Mouse (Mus musculus): Measurements from ENCODE around the gene Bnc2.
A peak's percentile ranks its signal among the peaks of the same experiment; 100 is the strongest.

Bnc2 gene

DNA sequence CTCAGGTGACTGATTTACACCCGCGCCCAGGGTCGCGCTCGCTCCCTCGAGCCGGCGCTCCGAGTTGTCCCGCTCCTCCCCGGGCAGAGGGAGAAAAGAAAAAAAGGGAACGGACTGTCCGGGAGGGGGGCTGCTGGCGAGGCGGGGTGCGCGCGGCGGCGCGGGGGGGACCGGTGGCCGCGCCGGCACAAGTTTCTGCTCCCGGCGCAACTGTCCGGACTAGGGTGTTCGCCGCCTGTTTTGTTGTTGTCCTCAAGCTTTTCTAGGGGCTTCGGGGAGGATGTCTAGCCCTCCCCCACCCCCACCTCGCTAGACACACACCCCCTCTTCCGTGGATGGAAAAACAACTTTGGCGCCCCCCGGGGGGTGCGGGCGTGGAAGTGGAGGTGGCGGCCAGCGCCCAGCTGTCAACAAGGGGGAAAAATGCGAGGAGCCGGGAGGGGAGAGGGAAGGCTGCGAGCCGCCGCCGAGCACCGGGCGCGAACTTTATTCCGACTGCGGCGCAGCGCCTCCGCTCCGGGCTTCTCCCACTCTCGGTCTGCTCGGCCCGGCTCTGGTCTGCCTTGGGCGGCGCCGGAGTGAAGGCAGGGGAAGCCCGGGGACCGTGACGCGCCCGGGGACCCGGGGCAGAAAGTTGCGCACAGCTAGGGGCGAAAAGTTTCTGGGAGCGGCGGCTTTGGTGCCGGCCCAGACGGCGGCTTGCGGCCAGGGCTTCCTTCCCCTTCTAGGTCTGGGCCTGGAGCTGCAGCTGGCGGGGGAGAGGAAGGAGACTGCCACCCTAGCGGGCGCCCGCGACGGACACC, at the start of gene Bnc2:
Gene Bnc2, minus strand, starts transcription at position 105 of the 803 bp plus-strand sequence.
- peak within 1 kb of the TSS; percentile 96 for H3K4me3 ChIP-seq (replicated peaks; ENCODE audit: low read length)
- peaks cover 8% of the 10 kb centered on the region for H3K27me3 ChIP-seq (ENCODE audit: insufficient read depth, low read length)
- H3K36me3 ChIP-seq (ENCODE audit: insufficient read depth, low read length): no peaks in the 10 kb centered on the region
- TF ChIP-seq CTCF (conservative IDR thresholded peaks at IDR 0.05; ENCODE audit: low read length): no peak
- no peak for TF ChIP-seq POU5F1 (IDR thresholded peaks at IDR 0.05; ENCODE audit: borderline replicate concordance, low read length)
- no peak for TF ChIP-seq NANOG (IDR thresholded peaks at IDR 0.05; ENCODE audit: borderline replicate concordance, low read length)
- H3K9me3 ChIP-seq (ENCODE audit: low read length): no peaks in the 10 kb centered on the region
- peaks cover 45% of the 10 kb centered on the region for H3K4me1 ChIP-seq (replicated peaks; ENCODE audit: low read depth, low read length)

DNA sequence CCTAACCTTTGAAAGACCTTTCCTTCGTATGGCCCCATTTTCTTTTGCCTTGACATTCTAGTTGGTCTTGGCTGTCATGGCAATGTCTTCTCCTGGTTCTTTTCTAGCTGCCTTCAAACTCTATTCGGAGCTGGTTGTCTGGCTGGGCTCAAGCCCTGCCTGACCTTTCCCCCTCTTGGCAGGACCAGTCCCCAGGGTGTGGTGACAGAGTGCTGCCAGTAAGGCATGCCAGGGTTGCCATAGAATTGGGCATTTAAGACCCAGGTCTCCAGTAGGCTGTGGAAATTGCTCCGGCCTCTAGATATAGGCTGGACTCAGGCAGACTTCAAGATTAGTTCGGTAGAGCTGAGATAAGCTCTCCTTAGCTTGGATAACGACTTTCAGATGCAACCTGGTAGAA, 32.9 kb upstream of the Bnc2 start:
- Histone ChIP-seq H3K4me1 (replicated peaks; ENCODE audit: low read depth, low read length) (no peaks in the 10 kb centered on the region), H3K4me3 (replicated peaks; ENCODE audit: low read length) (no peak overlapping the region), H3K36me3 (ENCODE audit: insufficient read depth, low read length) (no peaks in the 10 kb centered on the region), H3K9me3 (ENCODE audit: low read length) (peaks cover 6% of the 10 kb centered on the region; the same call in 1 of the 2 replicates), H3K27me3 (ENCODE audit: insufficient read depth, low read length) (no peaks in the 10 kb centered on the region)
- TF ChIP-seq NANOG (IDR thresholded peaks at IDR 0.05; ENCODE audit: borderline replicate concordance, low read length) (no peak), POU5F1 (IDR thresholded peaks at IDR 0.05; ENCODE audit: borderline replicate concordance, low read length) (no peak), CTCF (conservative IDR thresholded peaks at IDR 0.05; ENCODE audit: low read length) (no peak)

DNA sequence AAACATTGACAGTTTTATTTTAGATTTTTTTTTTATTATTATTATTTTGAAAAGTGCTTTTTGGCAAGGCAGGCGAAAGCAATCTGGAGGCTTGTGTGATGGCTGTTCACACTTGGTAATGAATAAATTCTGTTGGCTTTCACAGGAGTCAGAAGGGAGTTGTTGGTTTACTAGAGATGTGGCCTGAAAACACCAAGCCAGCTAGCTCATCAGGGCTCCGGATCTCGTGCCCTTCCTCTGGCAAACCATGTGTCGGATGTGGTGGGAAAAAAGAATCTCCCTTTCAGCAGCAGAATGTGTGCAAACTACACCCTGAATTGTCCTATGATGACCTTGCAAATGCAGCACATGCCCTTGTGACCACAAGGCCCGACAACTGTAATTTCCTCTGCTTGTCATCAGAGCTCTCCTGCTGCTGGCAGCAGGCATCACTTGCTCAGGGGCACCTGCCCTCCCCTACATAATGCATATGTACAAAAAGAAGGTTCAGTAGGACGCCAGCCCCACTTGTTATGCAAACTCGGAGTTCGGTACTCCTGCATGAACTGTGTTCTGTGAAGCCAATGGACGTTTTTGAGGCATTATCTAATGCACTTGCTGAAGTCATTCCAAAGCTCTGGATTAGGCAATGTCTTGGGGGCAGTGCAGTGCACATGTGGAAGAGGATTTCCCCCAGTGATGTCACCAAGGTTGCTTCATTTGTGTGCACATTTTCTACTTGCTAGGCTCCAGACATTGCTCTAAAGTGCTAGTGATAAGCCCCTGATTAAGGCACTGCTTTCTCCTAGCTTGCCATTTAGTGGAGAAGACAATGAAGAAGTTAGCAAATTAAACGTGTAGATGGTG, 10.7 kb upstream of the Bnc2 start:
- peaks cover 19% of the 10 kb centered on the region for H3K4me1 ChIP-seq (replicated peaks; ENCODE audit: low read depth, low read length)
- peaks cover 9% of the 10 kb centered on the region; the same call in 1 of the 2 replicates for H3K36me3 ChIP-seq (ENCODE audit: insufficient read depth, low read length)
- no peak overlapping the region for H3K4me3 ChIP-seq (replicated peaks; ENCODE audit: low read length)
- H3K27me3 ChIP-seq (ENCODE audit: insufficient read depth, low read length): no peaks in the 10 kb centered on the region
- TF ChIP-seq NANOG (IDR thresholded peaks at IDR 0.05; ENCODE audit: borderline replicate concordance, low read length) (no peak), POU5F1 (IDR thresholded peaks at IDR 0.05; ENCODE audit: borderline replicate concordance, low read length) (peak; percentile 34; the same call in 1 of the 2 replicates)
- H3K9me3 ChIP-seq (ENCODE audit: low read length): peaks cover 59% of the 10 kb centered on the region

DNA sequence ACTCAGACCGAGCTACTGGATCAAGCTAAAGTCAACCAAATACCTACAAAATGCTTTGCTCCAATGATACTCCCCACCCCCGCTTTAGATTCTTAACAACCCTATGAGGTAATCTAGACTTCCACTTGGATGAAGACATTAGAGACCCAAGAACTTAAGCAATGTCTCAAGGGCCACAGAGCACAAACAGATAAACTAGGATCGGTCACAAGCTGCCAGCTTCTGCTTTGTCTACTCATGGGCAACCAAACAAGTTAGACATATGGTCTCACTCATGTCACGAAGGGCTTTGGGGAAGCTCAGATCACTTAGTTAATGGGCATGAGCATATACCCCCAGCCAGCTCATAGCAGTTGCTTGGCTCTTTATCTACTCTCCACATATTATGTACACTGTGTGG, 9.9 kb upstream of the Bnc2 start:
- TF ChIP-seq POU5F1 (IDR thresholded peaks at IDR 0.05; ENCODE audit: borderline replicate concordance, low read length) (no peak), NANOG (IDR thresholded peaks at IDR 0.05; ENCODE audit: borderline replicate concordance, low read length) (no peak), CTCF (conservative IDR thresholded peaks at IDR 0.05; ENCODE audit: low read length) (no peak)
- H3K9me3 ChIP-seq (ENCODE audit: low read length): peaks cover 59% of the 10 kb centered on the region
- H3K36me3 ChIP-seq (ENCODE audit: insufficient read depth, low read length): peaks cover 9% of the 10 kb centered on the region; the same call in 1 of the 2 replicates
- no peak overlapping the region for H3K4me3 ChIP-seq (replicated peaks; ENCODE audit: low read length)
- no peaks in the 10 kb centered on the region for H3K27me3 ChIP-seq (ENCODE audit: insufficient read depth, low read length)
- H3K4me1 ChIP-seq (replicated peaks; ENCODE audit: low read depth, low read length): peaks cover 19% of the 10 kb centered on the region

DNA sequence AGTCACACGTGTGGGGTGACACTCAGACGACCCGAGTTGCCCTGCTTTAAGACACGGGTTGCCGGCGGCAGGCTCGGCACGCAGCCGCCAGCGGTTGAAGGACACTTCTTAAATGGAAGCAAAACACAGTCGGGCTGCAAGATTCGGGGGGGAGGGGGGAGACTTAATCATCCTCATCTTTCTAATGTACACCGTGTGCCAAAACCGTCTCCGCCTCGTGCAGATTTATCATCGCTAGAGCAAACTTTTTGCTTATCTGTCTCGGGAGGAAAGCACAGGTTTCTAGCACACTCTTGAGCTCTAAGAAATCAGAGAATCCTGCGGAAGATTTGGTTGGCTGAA, 870 bp upstream of the Bnc2 start:
- Histone ChIP-seq H3K4me3 (replicated peaks; ENCODE audit: low read length) (peak overlapping the region; percentile 96), H3K27me3 (ENCODE audit: insufficient read depth, low read length) (peaks cover 8% of the 10 kb centered on the region), H3K36me3 (ENCODE audit: insufficient read depth, low read length) (no peaks in the 10 kb centered on the region), H3K4me1 (replicated peaks; ENCODE audit: low read depth, low read length) (peaks cover 40% of the 10 kb centered on the region), H3K9me3 (ENCODE audit: low read length) (no peaks in the 10 kb centered on the region)
- TF ChIP-seq NANOG (IDR thresholded peaks at IDR 0.05; ENCODE audit: borderline replicate concordance, low read length) (no peak), CTCF (conservative IDR thresholded peaks at IDR 0.05; ENCODE audit: low read length) (no peak), POU5F1 (IDR thresholded peaks at IDR 0.05; ENCODE audit: borderline replicate concordance, low read length) (no peak)

DNA sequence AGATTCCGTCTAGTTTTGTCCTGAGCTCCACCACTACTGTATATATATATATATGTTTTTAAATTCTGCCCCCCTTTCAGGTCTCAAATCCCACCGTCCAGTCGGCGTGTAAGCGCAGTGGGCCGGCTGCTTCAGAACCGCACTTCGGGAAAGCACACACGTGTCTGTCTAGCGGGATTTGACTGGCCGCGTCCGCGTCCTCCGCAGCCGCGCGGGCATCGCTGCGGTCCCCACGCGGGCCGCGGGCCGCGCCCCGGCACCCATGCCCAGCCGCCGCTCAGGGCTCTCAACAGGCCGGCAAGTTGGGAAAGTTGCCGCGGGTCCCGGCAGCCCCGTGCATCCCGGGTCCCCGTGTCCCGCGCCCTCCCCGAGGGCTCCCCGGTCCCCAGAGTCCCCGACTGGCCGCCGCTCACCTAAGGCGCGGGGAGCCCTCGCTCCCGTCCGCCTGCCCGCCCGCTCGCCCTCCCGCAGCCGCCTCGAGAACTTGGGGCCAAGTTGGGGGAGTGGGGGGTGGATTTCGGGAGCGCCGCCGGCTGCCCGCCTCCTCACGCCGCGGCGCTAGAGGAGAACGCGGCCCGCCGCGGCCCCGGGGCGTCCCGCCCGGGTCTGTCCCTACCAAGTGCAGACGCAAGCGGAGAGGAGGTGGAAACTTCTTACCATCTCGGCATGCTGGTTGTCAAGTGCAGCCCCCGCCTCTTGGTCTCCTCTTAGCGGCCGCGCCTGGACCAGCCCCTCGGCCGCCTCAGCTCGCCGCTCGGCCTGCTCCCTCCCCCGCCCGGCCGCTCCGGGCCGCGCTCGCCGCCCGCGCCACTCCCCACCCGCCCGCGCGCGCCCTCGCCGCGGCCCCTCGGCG, 531 bp downstream of the Bnc2 start:
- Histone ChIP-seq H3K27me3 (ENCODE audit: insufficient read depth, low read length) (peaks cover 8% of the 10 kb centered on the region), H3K4me3 (replicated peaks; ENCODE audit: low read length) (peak overlapping the region; percentile 96), H3K36me3 (ENCODE audit: insufficient read depth, low read length) (no peaks in the 10 kb centered on the region), H3K9me3 (ENCODE audit: low read length) (no peaks in the 10 kb centered on the region), H3K4me1 (replicated peaks; ENCODE audit: low read depth, low read length) (peaks cover 54% of the 10 kb centered on the region)
- no peak for TF ChIP-seq CTCF (conservative IDR thresholded peaks at IDR 0.05; ENCODE audit: low read length)

DNA sequence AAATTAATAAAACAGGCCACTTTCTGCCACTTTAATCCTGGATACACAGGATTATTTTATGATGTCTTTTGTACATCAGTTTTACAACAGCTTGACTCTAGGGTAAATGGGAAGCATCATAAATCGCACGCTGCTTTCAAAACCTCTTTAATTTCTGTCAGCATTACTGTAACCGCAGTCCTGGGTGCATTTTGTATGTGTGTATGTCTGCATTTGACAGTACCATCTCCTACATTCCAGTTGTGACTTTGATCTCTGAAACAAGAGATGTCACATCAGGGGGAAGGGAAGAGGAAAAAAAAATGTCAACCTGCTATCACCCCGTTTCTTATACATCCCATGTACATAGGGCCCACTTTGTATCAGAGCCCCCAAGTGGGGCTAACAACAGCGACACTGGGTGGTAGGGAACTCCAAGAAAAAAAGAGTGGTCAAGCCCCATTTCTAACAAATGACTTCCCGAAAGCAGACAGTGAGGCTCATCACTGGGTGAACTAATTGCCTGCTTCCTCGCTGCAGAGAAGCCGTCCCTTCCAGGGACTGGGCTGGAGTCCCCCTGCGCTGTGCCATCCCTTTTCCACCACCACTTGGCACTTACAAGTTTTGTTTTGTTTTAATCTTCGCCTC, 1.3 kb downstream of the Bnc2 start:
- no peaks in the 10 kb centered on the region for H3K36me3 ChIP-seq (ENCODE audit: insufficient read depth, low read length)
- H3K9me3 ChIP-seq (ENCODE audit: low read length): no peaks in the 10 kb centered on the region
- peaks cover 61% of the 10 kb centered on the region for H3K4me1 ChIP-seq (replicated peaks; ENCODE audit: low read depth, low read length)
- H3K27me3 ChIP-seq (ENCODE audit: insufficient read depth, low read length): peaks cover 8% of the 10 kb centered on the region
- H3K4me3 ChIP-seq (replicated peaks; ENCODE audit: low read length): peak overlapping the region; percentile 96
- no peak for TF ChIP-seq POU5F1 (IDR thresholded peaks at IDR 0.05; ENCODE audit: borderline replicate concordance, low read length)
- TF ChIP-seq CTCF (conservative IDR thresholded peaks at IDR 0.05; ENCODE audit: low read length): no peak
- TF ChIP-seq NANOG (IDR thresholded peaks at IDR 0.05; ENCODE audit: borderline replicate concordance, low read length): no peak
